Mouse (Mus musculus) lung, postnatal 25 days (tissue): ENCODE measurements around the gene Gm32742.
"Not testable (repeated sequence)": the region's sequence is repeated elsewhere in the genome, so short reads cannot be mapped to it uniquely, and the experiment has no call there.

ENCODE experiments used
- DNase-seq: peaks from one replicate; pipeline ENCODE4 v3.0.0; 2022; ENCODE audit warnings: low spot score

Gm32742 gene

DNA sequence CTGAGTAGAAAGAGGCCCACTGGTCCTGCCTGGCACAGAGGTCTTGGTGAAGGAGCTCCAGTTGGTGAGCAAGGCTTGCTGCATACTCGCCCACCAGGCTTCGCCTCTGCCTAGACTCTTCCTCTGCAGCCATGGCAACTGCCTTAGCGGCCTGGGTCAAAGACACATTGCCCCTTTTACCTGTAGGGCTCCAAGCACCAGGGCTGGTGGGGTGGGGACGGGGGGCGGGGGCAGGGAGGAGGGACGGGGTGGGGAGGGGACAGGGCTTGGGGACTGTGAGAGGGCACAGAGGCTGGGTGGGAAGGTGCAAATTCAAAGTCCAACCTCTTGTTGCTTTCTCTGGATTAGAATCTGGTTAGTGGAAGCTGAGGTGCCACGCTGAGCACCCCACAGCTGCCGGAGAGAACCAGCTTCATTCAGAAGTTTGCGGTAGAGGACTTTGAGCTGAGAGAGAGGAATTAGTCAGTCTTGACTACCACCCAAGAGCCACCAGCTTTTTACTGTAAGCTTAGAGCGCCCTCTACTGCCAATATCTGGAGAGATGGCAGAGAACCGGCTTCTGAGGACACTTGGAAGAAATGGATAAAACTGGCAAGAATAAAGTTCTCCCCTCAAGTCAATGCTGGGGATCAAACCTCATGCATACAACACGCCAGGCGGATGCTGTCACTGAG, 13.1 kb downstream of the Gm32742 start:
- peak; percentile 58 for DNase-seq

DNA sequence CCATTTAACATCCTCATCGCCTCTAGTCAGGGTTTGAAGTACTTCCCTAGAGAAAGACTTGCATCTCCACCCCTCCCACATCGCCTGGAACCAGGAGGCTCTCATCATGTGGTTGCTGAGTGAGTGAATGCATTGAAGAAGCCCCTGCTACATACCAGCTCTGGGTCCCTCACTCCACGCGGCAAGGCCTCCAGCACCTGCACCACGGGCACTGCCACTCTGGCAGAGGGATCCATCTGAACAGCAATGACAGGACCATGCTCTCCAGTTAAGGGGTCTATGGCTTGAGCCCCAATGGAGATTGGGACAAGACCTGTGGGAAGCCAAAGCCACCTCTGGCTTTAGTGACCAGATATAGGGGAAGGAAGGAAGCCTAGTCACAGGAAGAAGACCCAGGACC, 18.0 kb downstream of the Gm32742 start:
- no peak for DNase-seq

DNA sequence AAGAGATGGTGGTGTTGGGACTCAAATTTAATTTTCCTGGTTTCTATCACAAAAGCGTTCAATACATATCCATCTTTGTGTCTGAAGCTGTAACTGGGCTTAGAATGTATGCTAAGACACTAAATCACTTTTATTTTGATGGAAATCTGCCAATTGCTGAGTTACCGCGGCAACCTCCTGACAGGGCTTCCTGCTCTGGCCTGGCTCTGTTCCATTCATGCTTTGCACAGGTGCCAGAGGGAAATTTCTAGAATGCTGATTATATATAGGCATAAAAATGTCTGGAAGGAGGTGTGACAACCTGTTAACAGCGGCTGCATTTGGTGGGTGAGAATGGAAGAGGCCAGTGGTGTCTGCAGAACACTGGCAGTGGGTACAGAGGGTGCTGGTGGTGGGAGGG, 18.8 kb downstream of the Gm32742 start:
- DNase-seq: no peak

DNA sequence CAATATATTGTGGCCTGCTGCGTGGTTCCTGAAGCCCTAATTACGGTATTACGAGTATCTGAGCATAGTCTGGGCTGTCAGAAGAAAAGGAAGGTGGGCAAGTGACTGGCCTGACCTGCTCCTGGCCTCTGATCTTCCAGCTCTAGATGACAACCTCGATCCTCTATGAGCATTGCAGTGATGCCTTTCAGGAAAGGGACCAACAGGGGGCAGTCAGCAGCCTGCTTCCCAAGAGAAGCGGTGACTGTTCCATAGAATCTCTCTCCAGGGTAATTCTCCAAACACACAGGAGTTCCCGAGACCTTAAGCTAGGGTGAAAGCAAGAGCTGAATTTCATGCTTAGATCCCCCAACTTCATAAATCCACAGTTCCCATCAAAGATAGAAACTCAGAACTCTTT, 21.1 kb downstream of the Gm32742 start:
- no peak for DNase-seq

DNA sequence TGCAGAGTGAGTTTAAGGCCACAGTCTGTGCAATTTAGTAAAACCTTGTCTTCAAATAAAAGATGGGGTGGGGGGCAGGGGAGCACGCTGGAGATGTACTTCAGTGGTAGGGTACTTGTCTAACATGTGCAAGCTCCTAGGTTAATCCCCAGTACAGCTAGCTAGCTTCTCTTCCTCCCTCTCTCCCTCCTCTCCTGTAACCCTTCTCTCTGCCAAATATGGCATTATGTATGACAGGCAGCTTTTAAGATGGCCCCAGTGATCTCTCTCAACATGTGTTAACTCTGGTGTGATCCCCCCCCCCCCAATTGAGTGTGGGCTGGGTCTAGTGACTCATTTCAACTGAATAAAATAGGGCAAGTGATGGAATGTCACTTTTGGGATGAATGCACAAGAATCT, 21.9 kb downstream of the Gm32742 start:
- no peak for DNase-seq

DNA sequence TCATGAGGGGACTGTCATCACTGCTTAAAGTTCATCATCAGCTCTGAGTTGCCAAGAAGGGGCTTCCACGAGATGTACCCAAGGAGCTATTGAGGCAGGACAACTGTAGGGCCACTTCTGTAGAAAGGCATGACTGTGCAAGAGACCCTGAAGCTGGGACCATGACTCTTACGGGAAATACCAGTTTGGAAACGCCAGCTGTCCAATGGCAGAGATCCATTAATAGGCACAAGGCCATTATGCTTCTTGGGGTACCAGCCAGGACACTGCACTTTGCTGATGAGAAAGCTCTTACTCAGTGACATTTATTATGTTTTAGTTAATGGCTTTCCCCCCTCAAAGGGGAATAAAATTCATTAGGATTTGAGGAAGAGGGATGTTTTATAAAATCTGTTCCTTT, 24.6 kb downstream of the Gm32742 start:
- DNase-seq: no peak

DNA sequence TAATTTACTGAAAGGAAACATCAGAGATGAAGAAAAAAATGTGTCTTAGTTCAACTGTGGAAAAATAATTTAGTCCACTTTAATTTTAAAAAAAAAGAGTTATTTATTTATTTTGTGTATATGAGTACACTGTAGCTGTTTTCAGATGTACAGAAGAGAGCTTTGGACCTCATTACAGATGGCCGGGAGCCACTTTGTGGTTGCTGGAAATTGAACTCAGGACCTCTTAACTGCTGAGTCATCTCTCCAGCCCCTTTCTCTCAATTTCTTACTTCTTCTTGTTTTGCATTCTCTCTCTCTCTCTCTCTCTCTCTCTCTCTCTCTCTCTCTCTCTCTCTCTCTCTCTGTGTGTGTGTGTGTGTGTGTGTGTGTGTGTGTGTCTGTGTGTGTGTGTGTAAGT, 25.9 kb downstream of the Gm32742 start:
- DNase-seq: not testable (repeated sequence)

DNA sequence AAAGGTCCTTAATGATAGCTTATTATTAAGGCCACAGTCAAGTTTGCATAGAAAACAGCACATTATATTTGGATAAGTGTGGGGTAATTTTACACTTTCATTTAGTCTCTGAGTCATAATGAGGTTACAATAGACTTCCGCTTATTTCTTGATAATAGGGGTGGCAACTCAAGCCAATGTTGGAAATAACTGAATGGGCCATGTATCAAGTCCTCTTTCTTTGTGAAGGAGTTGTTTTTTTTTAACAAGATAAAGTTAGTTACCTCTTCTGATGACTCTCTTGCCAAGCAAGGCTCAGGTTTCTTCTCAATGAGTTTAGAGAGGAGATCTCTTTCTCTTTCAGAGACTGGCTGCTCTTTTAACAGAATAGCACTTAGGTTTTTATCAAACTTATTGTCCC, 27.0 kb downstream of the Gm32742 start:
- DNase-seq: no peak

DNA sequence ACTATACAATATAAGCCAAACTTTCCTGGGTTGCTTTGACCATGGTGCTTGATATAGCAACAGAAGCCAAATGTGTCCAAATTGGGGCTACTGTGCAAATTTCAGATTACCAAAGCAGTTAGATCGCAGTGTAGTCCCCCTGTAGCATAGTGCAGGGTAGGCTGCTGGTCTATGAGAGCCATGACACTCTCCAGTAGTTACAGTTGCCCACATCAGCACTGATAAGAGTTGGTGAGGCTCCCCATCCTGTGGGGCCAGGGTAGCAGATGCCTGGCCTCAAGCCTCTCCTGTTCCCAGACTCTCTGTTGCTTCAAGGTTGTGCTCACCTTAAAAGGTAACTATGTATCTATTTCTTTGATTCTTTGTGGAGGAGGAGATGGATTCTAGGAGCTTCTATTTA, 27.5 kb downstream of the Gm32742 start:
- DNase-seq: no peak

DNA sequence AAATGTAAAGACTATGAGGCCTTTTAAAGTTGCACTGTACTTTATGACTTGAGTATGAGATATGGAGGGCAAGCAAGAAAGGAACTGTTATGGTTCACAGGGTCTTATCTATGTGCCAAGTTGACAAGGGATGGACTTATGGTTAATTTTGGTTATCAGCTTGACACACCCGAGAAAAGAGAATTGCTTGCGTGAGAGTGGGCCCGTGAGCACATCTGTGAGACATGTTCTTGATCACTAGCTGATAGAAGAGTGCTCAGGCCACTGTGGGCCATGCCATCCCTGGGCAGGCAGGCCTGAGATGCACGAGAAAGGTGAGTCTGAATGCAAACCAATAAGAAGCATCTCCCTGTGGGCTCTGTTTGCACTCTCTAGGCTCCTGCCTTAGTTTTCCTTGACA, 27.9 kb downstream of the Gm32742 start:
- no peak for DNase-seq

DNA sequence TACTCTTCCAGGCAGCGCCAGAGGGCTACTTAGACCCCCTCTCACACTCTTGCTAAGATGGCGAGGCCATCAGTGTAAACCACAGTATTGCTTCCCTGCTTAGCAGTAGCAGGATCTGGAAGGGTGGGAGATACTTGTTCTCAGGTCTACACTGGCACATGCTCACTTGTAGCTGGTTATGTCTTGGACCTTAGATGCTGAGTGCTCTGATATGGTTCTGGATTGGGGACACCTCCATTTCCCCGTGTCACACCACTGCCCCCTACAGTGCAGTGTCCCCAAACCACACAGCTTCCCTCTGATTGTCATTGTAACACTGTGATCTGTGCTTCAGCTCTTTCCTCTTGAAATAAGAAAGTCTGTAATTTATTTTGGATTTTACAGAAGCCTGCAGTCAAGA, 28.3 kb downstream of the Gm32742 start:
- DNase-seq: peak; percentile 33

DNA sequence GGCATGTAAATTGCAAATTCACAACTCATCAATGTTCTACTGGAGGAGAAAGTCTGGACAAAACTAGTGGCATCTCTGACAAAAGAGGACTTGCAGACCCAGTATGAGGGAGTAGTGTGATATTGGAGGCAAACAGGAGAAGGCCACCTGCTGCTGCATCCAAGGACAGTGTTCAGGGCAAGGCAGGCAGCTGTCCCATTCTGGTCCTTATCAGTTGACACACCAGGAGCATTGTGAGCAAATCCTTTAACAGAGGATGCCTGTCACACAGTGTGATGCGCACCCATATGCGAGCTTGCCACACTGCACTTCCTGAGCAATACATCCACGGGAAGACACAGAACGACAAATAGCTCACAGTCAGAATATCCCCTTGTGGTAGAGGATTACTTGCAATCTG, 50.5 kb downstream of the Gm32742 start:
- no peak for DNase-seq

DNA sequence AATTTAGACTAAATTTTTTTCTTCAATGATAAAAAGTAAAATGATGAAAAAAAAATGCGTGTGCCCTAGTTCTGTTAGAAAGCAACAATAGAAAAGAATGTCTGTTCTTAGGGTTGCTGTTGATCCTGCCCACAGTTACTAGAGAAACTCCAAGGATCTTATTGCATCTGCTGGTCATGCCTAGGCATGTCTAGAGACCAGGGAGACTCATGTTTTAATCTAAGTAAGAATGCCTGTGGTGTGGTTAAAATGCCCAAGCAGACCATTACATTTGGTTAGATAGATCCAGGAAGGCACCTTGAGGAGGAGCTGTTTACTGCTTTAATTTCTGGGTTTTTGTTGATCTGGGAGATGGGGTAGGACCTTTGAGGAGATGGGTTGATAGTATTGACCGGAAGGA, 59.6 kb downstream of the Gm32742 start:
- DNase-seq: no peak

DNA sequence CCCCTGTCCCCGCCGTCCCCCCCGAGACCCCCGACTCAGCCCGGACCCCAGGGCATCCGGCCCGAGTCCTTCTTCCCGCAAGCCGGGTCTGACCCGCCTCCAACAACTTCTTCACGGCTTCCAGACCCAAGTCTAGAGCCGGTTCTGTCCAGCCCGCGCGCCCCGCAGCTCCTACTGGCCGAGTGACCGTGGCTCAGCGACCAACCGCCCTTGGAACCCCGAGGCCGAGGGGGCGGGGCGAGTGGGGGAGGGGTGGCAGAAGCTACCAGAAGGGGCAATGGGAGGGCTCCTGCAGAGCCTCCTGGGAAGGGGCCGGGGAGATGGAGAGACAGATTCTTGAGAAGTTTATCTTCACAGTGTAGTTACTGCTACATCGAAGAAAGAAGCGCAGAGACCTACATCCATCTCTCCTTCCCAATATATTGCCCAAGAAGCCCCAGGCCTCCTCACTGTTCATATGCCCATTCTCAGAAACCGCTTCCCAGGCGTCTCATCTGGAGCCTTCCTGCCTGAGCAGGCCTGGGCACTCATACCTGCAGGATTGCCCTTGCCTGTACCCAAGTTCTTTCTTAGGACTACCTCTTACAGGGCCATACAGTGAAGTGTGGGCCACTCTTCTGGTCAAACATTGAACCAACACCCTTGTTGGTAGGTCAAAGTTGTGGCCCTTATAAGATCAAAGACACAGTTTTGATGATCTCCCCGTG, 61.4 kb downstream of the Gm32742 start:
- no peak for DNase-seq

DNA sequence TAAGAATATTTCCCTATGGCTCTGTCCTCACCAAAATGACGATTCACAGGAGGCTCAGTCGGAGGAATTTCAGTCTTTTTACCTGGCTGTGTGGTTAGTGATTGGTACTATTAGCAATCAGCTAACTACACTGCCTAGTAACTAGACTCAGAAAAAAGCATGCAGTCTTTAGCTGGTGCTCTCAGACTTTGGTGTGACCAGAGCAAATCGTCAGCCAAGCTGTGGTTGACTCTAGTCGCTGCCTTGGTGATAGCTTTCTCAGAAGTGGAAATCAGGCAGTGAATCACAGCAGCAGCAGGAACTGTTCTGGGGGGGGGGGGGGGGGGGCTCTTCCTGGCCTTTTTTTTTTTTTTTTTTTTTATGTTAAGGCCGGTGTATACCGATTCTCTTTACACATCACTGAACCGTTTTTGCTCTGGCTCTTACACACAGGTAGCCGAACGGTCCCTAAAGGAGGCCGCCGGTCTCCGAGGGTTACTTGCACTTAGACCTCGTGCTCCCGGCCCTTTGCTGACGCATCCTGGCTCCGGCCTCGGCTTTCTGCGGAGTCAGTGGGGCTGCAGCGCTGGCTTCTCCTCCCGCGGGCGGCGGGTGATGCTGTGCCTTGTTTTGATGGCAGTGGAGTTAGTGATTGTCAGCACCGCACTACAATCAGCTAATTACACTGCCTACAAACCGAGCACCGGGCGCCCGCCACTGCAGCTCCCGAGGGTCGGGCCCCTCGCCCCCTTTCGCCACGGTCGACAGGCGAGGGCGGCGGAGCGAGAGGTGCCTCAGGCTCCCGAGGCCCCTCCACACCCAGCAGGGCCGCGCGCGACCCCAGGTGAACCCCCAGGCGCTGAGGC, 62.1 kb downstream of the Gm32742 start:
- DNase-seq: peak; percentile 22

DNA sequence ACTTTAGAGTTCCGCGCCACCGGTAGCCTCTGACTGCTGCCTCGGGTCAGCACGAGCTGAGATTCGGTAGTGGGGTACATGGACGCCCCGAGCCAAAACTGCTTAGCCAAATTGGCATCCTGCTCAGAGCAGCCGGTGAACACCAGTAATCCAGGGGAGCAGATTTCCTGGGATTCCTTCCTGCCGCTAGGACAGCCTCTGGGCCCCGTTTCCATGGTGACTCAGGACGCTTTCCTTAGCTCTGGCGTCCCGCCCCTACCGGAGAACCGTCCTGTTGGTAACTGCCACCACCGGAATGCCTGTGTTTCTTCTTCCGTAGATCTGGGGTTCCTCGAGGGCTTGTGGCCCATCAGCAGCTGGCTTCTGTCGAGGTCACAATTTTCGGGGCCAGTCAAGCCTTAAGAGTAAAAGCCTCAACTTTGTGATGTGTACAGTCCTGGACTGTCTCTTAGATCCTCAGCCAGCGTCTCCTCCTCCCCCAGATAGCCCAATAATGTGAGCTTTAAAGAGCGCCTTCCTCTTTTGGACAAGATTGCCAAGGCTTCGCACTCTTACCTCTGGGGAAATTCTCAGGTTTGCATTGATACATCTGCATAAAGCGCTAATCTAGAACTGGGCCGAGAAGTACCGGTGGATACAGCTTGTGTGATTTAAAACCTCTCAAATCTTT, 63.4 kb downstream of the Gm32742 start, which contains the start of gene 4833427G06Rik:
4833427G06Rik (minus strand) TSS at position 323 of the 670 bp plus-strand sequence.
- DNase-seq: peak; percentile 34

DNA sequence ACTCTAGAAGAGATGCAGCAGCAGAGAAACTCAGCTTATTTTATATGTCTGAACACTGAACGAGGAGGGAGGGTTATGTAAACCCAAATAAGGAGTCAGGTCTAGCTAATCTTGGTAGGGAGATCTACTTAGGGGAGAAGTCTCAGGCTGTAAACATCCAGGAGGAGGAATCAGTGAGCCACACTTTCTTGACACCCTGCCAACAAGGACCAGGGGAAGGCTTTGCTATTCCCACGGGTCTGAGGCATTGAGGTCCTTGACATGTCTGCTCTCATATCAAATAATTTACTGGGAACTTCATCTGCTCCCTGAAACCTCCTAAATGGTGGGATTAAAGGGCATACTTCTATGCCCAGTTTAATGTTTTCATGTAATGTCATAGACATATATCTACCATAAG, 69.0 kb downstream of the Gm32742 start:
- no peak for DNase-seq

DNA sequence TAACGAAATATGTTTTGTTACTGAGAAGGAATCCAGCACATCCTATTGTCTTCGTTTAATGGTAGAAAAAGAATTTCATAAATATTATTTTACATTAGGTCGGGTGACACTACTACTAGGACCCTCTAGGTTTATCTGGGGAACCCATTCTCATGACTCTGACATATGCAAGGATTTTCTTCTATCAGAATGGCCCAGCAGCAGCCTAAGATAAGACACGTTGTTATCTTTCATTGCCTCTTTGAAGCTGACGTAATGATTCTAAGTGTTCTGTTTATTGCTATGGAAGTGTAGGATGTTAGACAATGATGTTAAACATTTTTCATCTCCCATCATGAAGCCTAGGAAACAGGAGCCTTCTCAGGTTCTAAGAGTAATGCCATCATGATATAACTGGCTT, 71.6 kb downstream of the Gm32742 start:
- no peak for DNase-seq

DNA sequence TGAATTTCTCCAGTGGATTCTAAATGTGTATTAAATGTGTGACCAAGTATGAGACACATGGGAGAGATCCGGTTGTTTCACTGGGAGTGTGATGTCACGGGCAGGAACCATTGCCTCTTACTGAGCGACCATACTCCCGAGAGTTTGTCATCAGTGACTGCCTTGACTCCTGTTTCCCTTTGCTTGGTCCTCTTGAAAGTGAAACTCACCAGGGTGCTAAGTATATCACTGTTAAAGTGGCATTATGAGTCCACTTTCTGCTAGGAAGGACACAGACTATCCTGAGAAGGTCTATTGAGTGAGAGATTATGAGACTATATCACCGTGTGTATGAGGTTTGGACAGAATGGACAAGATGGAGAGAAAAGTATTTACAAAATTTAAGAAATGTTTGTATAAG, 83.7 kb downstream of the Gm32742 start:
- no peak for DNase-seq
